Mouse (Mus musculus) heart, embryonic 15.5 days (tissue): Measurements from ENCODE around the gene Hspa4l. TPM values are rescaled to one million over a fixed set of nuclear protein-coding genes. Genes with fewer than 3 reads are reported as not detected.

Source experiments
- ATAC-seq: fragments of 200-750 bp; cut with Nextera tagmentation; replicated peaks from 2 replicates; pipeline ENCODE4 v1.8.0; 2017; ENCODE audit warnings: low read depth, moderate TSS enrichment; ENCODE audit not compliant: insufficient number of reproducible peaks, insufficient read depth, low FRiP score
- H3K27ac ChIP-seq: fragments of 300-500 bp; sonication (generic); 2 replicates; pipeline ENCODE4 v1.5.1; 2015; ENCODE audit warnings: mild to moderate bottlenecking, inconsistent platforms
- H3K27me3 ChIP-seq: fragments of 300-500 bp; sonication (generic); 2 replicates; pipeline ENCODE4 v1.6.1; 2015; ENCODE audit warnings: inconsistent platforms
- H3K36me3 ChIP-seq: fragments of 300-500 bp; sonication (generic); 2 replicates; pipeline ENCODE4 v1.6.1; 2015; ENCODE audit warnings: mild to moderate bottlenecking, inconsistent platforms
- H3K4me1 ChIP-seq: fragments of 300-500 bp; sonication (generic); replicated peaks from 2 replicates; pipeline ENCODE4 v1.6.1; 2015; ENCODE audit warnings: inconsistent platforms
- H3K4me2 ChIP-seq: fragments of 300-500 bp; sonication (generic); 2 replicates; pipeline ENCODE4 v1.6.1; 2015; ENCODE audit warnings: inconsistent platforms, mild to moderate bottlenecking, moderate library complexity
- H3K4me3 ChIP-seq: fragments of 300-500 bp; sonication (generic); 2 replicates; pipeline ENCODE4 v1.5.1; 2015; ENCODE audit warnings: mild to moderate bottlenecking, inconsistent platforms
- H3K9ac ChIP-seq: fragments of 300-500 bp; sonication (generic); 2 replicates; pipeline ENCODE4 v1.6.1; 2015; ENCODE audit warnings: mild to moderate bottlenecking, inconsistent platforms
- H3K9me3 ChIP-seq: fragments of 300-500 bp; sonication (generic); replicated peaks from 2 replicates; pipeline ENCODE4 v1.6.1; 2016; ENCODE audit warnings: inconsistent platforms
- WGBS: fragments of 180-500 bp; shearing (Covaris S2); methylation state at CpG from one replicate; pipeline ENCODE4 v1.1.7; 2015; ENCODE audit warnings: mixed read lengths; 5-methylcytosine and 5-hydroxymethylcytosine counted together
- polyA plus RNA-seq: library from polyadenylated mRNA; unstranded; fragments of >200 nt; fragmentation: Nextera tagmentation; extraction: Ambion mirVana; gene quantifications from 2 replicates; pipeline ENCODE4 v1.2.1, GENCODE M21; 2015

Gene Hspa4l
- polyA plus RNA-seq, 1 experiment from 2014 or later = 34.9 TPM

- no peaks in the 10 kb centered on the region for H3K27me3 ChIP-seq
- H3K9me3 ChIP-seq = no peaks in the 10 kb centered on the region
- WGBS = 64% methylated on average over 3 of the region's 3 CpGs
- H3K36me3 ChIP-seq = peaks cover 7% of the 10 kb centered on the region; the same call in 1 of the 2 replicates
- no peak for ATAC-seq
- H3K4me1 ChIP-seq = no peaks in the 10 kb centered on the region
- no peak overlapping the region for H3K4me2 ChIP-seq
- H3K9ac ChIP-seq = no peak overlapping the region
- H3K27ac ChIP-seq = no peak overlapping the region
- no peak overlapping the region for H3K4me3 ChIP-seq
These were observed 16.5 kb downstream of the Hspa4l start for GRCm38 (mm10) chr3:40760746-40761145.

- Histone ChIP-seq H3K27ac (no peak overlapping the region), H3K36me3 (peaks cover 7% of the 10 kb centered on the region; the same call in 1 of the 2 replicates), H3K9ac (no peak overlapping the region), H3K27me3 (no peaks in the 10 kb centered on the region), H3K4me1 (no peaks in the 10 kb centered on the region), H3K4me2 (no peak overlapping the region), H3K4me3 (no peak overlapping the region), H3K9me3 (no peaks in the 10 kb centered on the region)
- no peak for ATAC-seq
- 89% methylated on average over 2 of the region's 2 CpGs for WGBS
These were observed 17.0 kb downstream of the Hspa4l start for GRCm38 (mm10) chr3:40761312-40761711.

GRCm38 (mm10) chr3:40793783-40794182 is 49.5 kb downstream of the Hspa4l start:
- Histone ChIP-seq H3K27me3 (no peaks in the 10 kb centered on the region), H3K36me3 (peaks cover 8% of the 10 kb centered on the region; the same call in 1 of the 2 replicates), H3K27ac (no peak overlapping the region), H3K9ac (no peak overlapping the region), H3K9me3 (no peaks in the 10 kb centered on the region), H3K4me3 (no peak overlapping the region), H3K4me1 (no peaks in the 10 kb centered on the region), H3K4me2 (no peak overlapping the region)
- WGBS = 74% methylated on average over 2 of the region's 2 CpGs
- no peak for ATAC-seq

GRCm38 (mm10) chr3:40798054-40798453 is 53.8 kb downstream of the Hspa4l start:
- H3K36me3 ChIP-seq = no peaks in the 10 kb centered on the region
- H3K4me2 ChIP-seq = no peak overlapping the region
- no peak overlapping the region for H3K9ac ChIP-seq
- H3K27ac ChIP-seq = no peak overlapping the region
- WGBS = 58% methylated on average over 1 of the region's 1 CpGs
- no peak overlapping the region for H3K4me3 ChIP-seq
- no peaks in the 10 kb centered on the region for H3K27me3 ChIP-seq
- peaks cover 11% of the 10 kb centered on the region for H3K4me1 ChIP-seq
- H3K9me3 ChIP-seq = no peaks in the 10 kb centered on the region
- no peak for ATAC-seq

- Histone ChIP-seq H3K4me3 (no peak overlapping the region), H3K4me1 (peaks cover 11% of the 10 kb centered on the region), H3K27me3 (no peaks in the 10 kb centered on the region), H3K4me2 (no peak overlapping the region), H3K36me3 (no peaks in the 10 kb centered on the region), H3K27ac (no peak overlapping the region), H3K9me3 (no peaks in the 10 kb centered on the region), H3K9ac (no peak overlapping the region)
- ATAC-seq = no peak
- 36% methylated on average over 7 of the region's 7 CpGs for WGBS
These were observed 54.2 kb downstream of the Hspa4l start for GRCm38 (mm10) chr3:40798500-40798899.

- Histone ChIP-seq H3K36me3 (0 out of 2 replicates have a peak, but pooled peaks cover 2% of the 10 kb centered on the region), H3K4me1 (peaks cover 11% of the 10 kb centered on the region), H3K9ac (peak within 1 kb of the TSS; percentile 90), H3K27me3 (no peaks in the 10 kb centered on the region), H3K9me3 (no peaks in the 10 kb centered on the region), H3K4me3 (peak within 1 kb of the TSS; percentile 99), H3K27ac (peak within 1 kb of the TSS; percentile 83), H3K4me2 (peak within 1 kb of the TSS; percentile 96)
- WGBS = 2% methylated on average over 66 of the region's 66 CpGs
- ATAC-seq = peak; percentile 98
These were observed 55.5 kb downstream of the Hspa4l start, which contains the start of gene Plk4 for GRCm38 (mm10) chr3:40799530-40800372. Gene Plk4 (plus strand): TSS chr3:40800019.

- 0% methylated on average over 37 of the region's 37 CpGs for WGBS
- Histone ChIP-seq H3K4me1 (peaks cover 11% of the 10 kb centered on the region), H3K9ac (peak overlapping the region; percentile 90), H3K36me3 (peaks cover 8% of the 10 kb centered on the region), H3K9me3 (no peaks in the 10 kb centered on the region), H3K27ac (peak overlapping the region; percentile 83), H3K4me3 (peak overlapping the region; percentile 99), H3K4me2 (peak overlapping the region; percentile 96), H3K27me3 (no peaks in the 10 kb centered on the region)
- ATAC-seq = peak; percentile 79
These were observed 56.1 kb downstream of the Hspa4l start for GRCm38 (mm10) chr3:40800373-40800823.

GRCm38 (mm10) chr3:40806871-40807270 is 62.6 kb downstream of the Hspa4l start:
- Histone ChIP-seq H3K36me3 (peaks cover 41% of the 10 kb centered on the region), H3K9ac (no peak overlapping the region), H3K9me3 (no peaks in the 10 kb centered on the region), H3K27ac (no peak overlapping the region), H3K4me1 (no peaks in the 10 kb centered on the region), H3K27me3 (no peaks in the 10 kb centered on the region), H3K4me3 (no peak overlapping the region), H3K4me2 (no peak overlapping the region)
- 62% methylated on average over 2 of the region's 2 CpGs for WGBS
- ATAC-seq = no peak

- no peak overlapping the region for H3K4me2 ChIP-seq
- no peak overlapping the region for H3K9ac ChIP-seq
- no peak overlapping the region for H3K27ac ChIP-seq
- H3K4me3 ChIP-seq = no peak overlapping the region
- ATAC-seq = no peak
- H3K4me1 ChIP-seq = no peaks in the 10 kb centered on the region
- peaks cover 52% of the 10 kb centered on the region for H3K36me3 ChIP-seq
- no peaks in the 10 kb centered on the region for H3K27me3 ChIP-seq
- H3K9me3 ChIP-seq = no peaks in the 10 kb centered on the region
- 94% methylated on average over 10 of the region's 10 CpGs for WGBS
These were observed 64.4 kb downstream of the Hspa4l start for GRCm38 (mm10) chr3:40808686-40809085.

- H3K27ac ChIP-seq = no peak overlapping the region
- H3K36me3 ChIP-seq = peaks cover 56% of the 10 kb centered on the region
- WGBS = 87% methylated on average over 2 of the region's 2 CpGs
- H3K4me3 ChIP-seq = no peak overlapping the region
- H3K4me1 ChIP-seq = no peaks in the 10 kb centered on the region
- H3K27me3 ChIP-seq = no peaks in the 10 kb centered on the region
- no peak overlapping the region for H3K9ac ChIP-seq
- no peaks in the 10 kb centered on the region for H3K9me3 ChIP-seq
- ATAC-seq = no peak
- no peak overlapping the region for H3K4me2 ChIP-seq
These were observed 65.6 kb downstream of the Hspa4l start for GRCm38 (mm10) chr3:40809894-40810293.

GRCm38 (mm10) chr3:40813275-40813674 is 69.0 kb downstream of the Hspa4l start:
- Histone ChIP-seq H3K36me3 (peaks cover 66% of the 10 kb centered on the region), H3K27ac (no peak overlapping the region)
- 93% methylated on average over 2 of the region's 2 CpGs for WGBS

More at GRCm38 (mm10) chr3:40813275-40813674, 69.0 kb downstream of the Hspa4l start:
- H3K4me3 ChIP-seq = no peak overlapping the region
- H3K27me3 ChIP-seq = no peaks in the 10 kb centered on the region
- no peaks in the 10 kb centered on the region for H3K4me1 ChIP-seq
- no peaks in the 10 kb centered on the region for H3K9me3 ChIP-seq
- no peak for ATAC-seq
- no peak overlapping the region for H3K4me2 ChIP-seq
- H3K9ac ChIP-seq = no peak overlapping the region
